Mouse (Mus musculus): ENCODE results near the gene Gm20897.
"Not testable (repeated sequence)": the region's sequence is repeated elsewhere in the genome, so short reads cannot be mapped to it uniquely, and the experiment has no call there.

Gm20897 gene

GRCm38 (mm10) chrY:38502138-38502537 is at the start of gene Gm20897:
TSS of gene Gm20897 (minus strand) at chrY:38502238.
- DNase-seq (ENCODE audit: low read depth) = not testable (repeated sequence)
